Mouse (Mus musculus): ENCODE data around the gene Nkx1-2. TPM values are rescaled to one million over a fixed set of nuclear protein-coding genes. Genes with fewer than 3 reads are reported as not detected.
A peak's percentile ranks its signal among the peaks of the same experiment; 100 is the strongest.

Nkx1-2 gene
- polyA plus RNA-seq, 2 experiments, result 0.01 TPM; not detected in 1

DNA sequence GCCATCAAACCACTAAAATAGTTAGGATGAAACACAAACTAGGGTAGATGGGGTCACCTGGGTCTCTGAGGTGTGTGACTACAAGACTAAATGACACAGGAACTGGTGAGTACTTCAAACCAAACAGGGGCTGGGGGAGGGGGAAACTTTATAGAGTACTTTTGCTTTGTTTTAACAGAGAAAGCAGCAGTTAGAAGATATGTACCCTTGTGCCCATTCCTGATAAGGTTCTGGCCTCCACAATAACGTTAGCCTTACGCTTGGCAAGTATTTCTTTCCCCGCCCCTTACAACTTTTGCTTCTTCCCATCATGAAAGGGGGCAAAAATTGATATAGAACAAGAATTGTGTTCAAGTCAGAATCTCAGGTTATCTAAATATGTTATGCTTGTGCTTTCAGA lies 3.6 kb downstream of the Nkx1-2 start:
- Histone ChIP-seq H3K9me3 (ENCODE audit: control insufficient read depth, low read length) (no peaks in the 10 kb centered on the region), H3K9ac (replicated peaks) (no peak overlapping the region), H3K4me2 (ENCODE audit: low read depth) (peak overlapping the region; percentile 41), H3K4me3 (ENCODE audit: insufficient read depth in 1 of 2, low read depth in 2 of 2, low read length in 2 of 2) (no peak overlapping the region), H3K27me3 (ENCODE audit: control insufficient read depth, insufficient read depth, low read length) (peaks cover 47% of the 10 kb centered on the region), H3K27ac (no peak overlapping the region), H3K4me1 (replicated peaks; ENCODE audit: control insufficient read depth in 2 of 2, insufficient read depth in 2 of 2, low read length in 1 of 2) (peaks cover 3 to 16% of the 10 kb centered on the region in 2 experiments; a peak in 3 of 4 replicates), H3K36me3 (replicated peaks; ENCODE audit: control insufficient read depth, insufficient read depth, low read depth) (no peaks in the 10 kb centered on the region)
- no peak for TF ChIP-seq CTCF (IDR thresholded peaks at IDR 0.05; ENCODE audit: low read depth)
- peak; percentile 83 for TF ChIP-seq EP300 (IDR thresholded peaks at IDR 0.05; ENCODE audit: low read depth)
- ATAC-seq (ENCODE audit: insufficient read depth) (peak; percentile 77), DNase-seq (ENCODE audit: low read depth in 3 of 3, low spot score in 3 of 3) (peak; percentile 30 to 45 (median 42))
- WGBS (ENCODE audit: insufficient replicate concordance), result 17% methylated on average over 3 of the region's 3 CpGs

DNA sequence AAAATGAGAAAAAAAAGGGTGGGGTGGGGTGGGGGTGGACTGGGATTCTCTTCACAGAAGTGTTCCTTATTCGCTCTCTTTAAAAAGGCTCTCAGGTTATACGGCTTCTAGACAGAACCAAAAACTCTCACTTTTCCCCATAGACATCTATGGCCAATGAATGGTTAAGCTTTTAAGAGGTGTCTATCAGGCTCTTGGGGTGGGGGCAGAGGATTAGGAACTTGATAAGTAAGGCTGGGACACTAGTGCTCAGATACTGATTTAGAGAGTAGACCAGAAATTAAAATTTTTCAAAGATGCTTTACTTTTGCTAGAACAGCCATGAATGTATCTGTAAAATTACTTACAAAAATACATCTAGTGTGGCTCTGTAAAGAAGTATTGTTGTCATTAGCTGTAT lies 5.1 kb downstream of the Nkx1-2 start:
- Histone ChIP-seq H3K9ac (replicated peaks) (no peak overlapping the region), H3K36me3 (replicated peaks; ENCODE audit: control insufficient read depth, insufficient read depth, low read depth) (no peaks in the 10 kb centered on the region), H3K4me1 (replicated peaks; ENCODE audit: control insufficient read depth in 2 of 2, insufficient read depth in 2 of 2, low read length in 1 of 2) (peaks cover 3 to 16% of the 10 kb centered on the region in 2 experiments; a peak in 3 of 4 replicates), H3K9me3 (ENCODE audit: control insufficient read depth, low read length) (no peaks in the 10 kb centered on the region), H3K4me2 (ENCODE audit: low read depth) (no peak overlapping the region), H3K4me3 (ENCODE audit: insufficient read depth in 1 of 2, low read depth in 2 of 2, low read length in 2 of 2) (no peak overlapping the region), H3K27ac (no peak overlapping the region), H3K27me3 (ENCODE audit: control insufficient read depth, insufficient read depth, low read length) (peaks cover 33% of the 10 kb centered on the region)
- no peak for ATAC-seq (ENCODE audit: insufficient read depth)
- 74% methylated on average over 2 of the region's 2 CpGs for WGBS (ENCODE audit: insufficient replicate concordance)
- TF ChIP-seq CTCF (IDR thresholded peaks at IDR 0.05; ENCODE audit: low read depth), result no peak
- no peak for TF ChIP-seq EP300 (IDR thresholded peaks at IDR 0.05; ENCODE audit: low read depth)
- no peak for DNase-seq (ENCODE audit: low read depth in 3 of 3, low spot score in 3 of 3)

DNA sequence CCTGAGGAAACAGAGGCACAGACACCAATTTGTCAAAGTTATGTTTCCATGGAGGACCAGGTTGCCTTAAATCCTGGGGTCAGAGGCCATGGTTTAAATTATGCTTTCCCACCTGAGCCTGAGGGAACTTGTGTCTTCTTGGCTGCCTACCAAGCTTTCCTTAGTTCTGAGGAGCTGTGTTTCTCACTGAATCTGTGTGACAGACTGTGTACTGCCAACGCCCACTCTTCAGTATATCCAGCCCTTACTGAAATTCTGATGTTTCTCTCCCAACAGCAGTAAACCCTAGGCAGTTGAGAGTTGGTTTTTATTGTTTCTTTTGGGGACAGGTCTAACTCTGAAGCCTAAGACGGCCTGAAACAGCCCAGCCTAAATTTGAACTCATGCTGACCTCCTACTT lies 5.7 kb downstream of the Nkx1-2 start:
- no peaks in the 10 kb centered on the region for H3K9me3 ChIP-seq (ENCODE audit: control insufficient read depth, low read length)
- DNase-seq (ENCODE audit: low read depth in 3 of 3, low spot score in 3 of 3) (no peak), ATAC-seq (ENCODE audit: insufficient read depth) (no peak)
- peaks cover 3 to 16% of the 10 kb centered on the region in 2 experiments; a peak in 3 of 4 replicates for H3K4me1 ChIP-seq (replicated peaks; ENCODE audit: control insufficient read depth in 2 of 2, insufficient read depth in 2 of 2, low read length in 1 of 2)
- WGBS (ENCODE audit: insufficient replicate concordance), result 62% methylated on average over 2 of the region's 2 CpGs
- H3K27ac ChIP-seq, result no peak overlapping the region
- TF ChIP-seq EP300 (IDR thresholded peaks at IDR 0.05; ENCODE audit: low read depth) (no peak), CTCF (IDR thresholded peaks at IDR 0.05; ENCODE audit: low read depth) (no peak)
- no peak overlapping the region for H3K4me3 ChIP-seq (ENCODE audit: insufficient read depth in 1 of 2, low read depth in 2 of 2, low read length in 2 of 2)
- no peak overlapping the region for H3K4me2 ChIP-seq (ENCODE audit: low read depth)
- no peaks in the 10 kb centered on the region for H3K36me3 ChIP-seq (replicated peaks; ENCODE audit: control insufficient read depth, insufficient read depth, low read depth)
- no peak overlapping the region for H3K9ac ChIP-seq (replicated peaks)
- peaks cover 27% of the 10 kb centered on the region for H3K27me3 ChIP-seq (ENCODE audit: control insufficient read depth, insufficient read depth, low read length)

DNA sequence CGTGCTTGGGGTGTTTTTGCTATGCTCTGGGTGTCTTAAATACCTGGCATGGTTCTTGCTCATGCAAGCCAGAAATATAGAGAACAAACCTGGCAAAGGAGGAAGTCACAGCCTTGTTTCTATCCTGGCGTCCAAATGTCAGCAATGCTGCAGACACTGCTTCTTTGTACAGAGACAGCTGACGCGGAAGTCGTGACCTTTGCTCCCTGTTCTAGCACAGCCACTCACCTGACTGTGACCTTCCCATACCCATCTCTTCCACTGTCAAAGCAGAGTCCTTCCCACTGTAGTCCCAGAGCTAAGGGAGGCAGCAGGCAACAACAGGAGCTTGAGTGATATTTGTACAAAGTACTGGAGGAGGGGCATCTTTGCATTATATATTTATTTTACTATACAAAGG lies 9.8 kb downstream of the Nkx1-2 start:
- ATAC-seq (ENCODE audit: insufficient read depth) (no peak), DNase-seq (ENCODE audit: low read depth in 3 of 3, low spot score in 3 of 3) (no peak)
- no peaks in the 10 kb centered on the region for H3K27me3 ChIP-seq (ENCODE audit: control insufficient read depth, insufficient read depth, low read length)
- H3K9me3 ChIP-seq (ENCODE audit: control insufficient read depth, low read length), result no peaks in the 10 kb centered on the region
- no peak overlapping the region for H3K27ac ChIP-seq
- H3K36me3 ChIP-seq (replicated peaks; ENCODE audit: control insufficient read depth, insufficient read depth, low read depth), result no peaks in the 10 kb centered on the region
- no peak overlapping the region for H3K4me3 ChIP-seq (ENCODE audit: insufficient read depth in 1 of 2, low read depth in 2 of 2, low read length in 2 of 2)
- H3K9ac ChIP-seq (replicated peaks), result no peak overlapping the region
- H3K4me1 ChIP-seq (replicated peaks; ENCODE audit: control insufficient read depth in 2 of 2, insufficient read depth in 2 of 2, low read length in 1 of 2), result no peaks in the 10 kb centered on the region; a peak in 2 of 4 replicates
- H3K4me2 ChIP-seq (ENCODE audit: low read depth), result no peak overlapping the region
- 53% methylated on average over 5 of the region's 5 CpGs for WGBS (ENCODE audit: insufficient replicate concordance)
- TF ChIP-seq CTCF (IDR thresholded peaks at IDR 0.05; ENCODE audit: low read depth) (no peak), EP300 (IDR thresholded peaks at IDR 0.05; ENCODE audit: low read depth) (no peak)

DNA sequence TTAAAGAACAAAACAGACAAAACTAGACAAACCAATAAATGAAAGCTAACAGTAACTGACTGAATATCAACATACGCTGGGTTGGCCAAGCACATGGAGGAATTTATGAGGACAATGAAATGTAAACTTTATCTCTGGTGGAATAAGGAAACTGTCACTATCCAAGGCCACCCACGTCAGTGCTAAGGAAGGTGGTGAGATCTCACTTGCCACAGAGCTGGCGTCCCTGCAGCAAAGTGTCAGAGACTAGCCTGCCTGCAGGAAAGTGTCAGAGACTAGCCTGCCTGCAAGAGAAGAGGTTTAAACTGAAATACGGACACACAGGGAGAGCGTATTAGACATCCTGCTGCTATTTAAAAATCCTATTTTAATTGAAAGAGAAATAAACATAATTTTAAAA lies 12.3 kb downstream of the Nkx1-2 start:
- Histone ChIP-seq H3K36me3 (replicated peaks; ENCODE audit: control insufficient read depth, insufficient read depth, low read depth) (no peaks in the 10 kb centered on the region), H3K27me3 (ENCODE audit: control insufficient read depth, insufficient read depth, low read length) (no peaks in the 10 kb centered on the region), H3K4me1 (replicated peaks; ENCODE audit: control insufficient read depth in 2 of 2, insufficient read depth in 2 of 2, low read length in 1 of 2) (no peaks in the 10 kb centered on the region), H3K9ac (replicated peaks) (no peak overlapping the region), H3K9me3 (ENCODE audit: control insufficient read depth, low read length) (no peaks in the 10 kb centered on the region), H3K4me3 (ENCODE audit: insufficient read depth in 1 of 2, low read depth in 2 of 2, low read length in 2 of 2) (no peak overlapping the region), H3K4me2 (ENCODE audit: low read depth) (no peak overlapping the region), H3K27ac (no peak overlapping the region)
- 57% methylated on average over 5 of the region's 5 CpGs for WGBS (ENCODE audit: insufficient replicate concordance)
- TF ChIP-seq EP300 (IDR thresholded peaks at IDR 0.05; ENCODE audit: low read depth) (no peak), CTCF (IDR thresholded peaks at IDR 0.05; ENCODE audit: low read depth) (no peak)
- DNase-seq (ENCODE audit: low read depth in 3 of 3, low spot score in 3 of 3) (no peak), ATAC-seq (ENCODE audit: insufficient read depth) (no peak)

Measured in liver, embryonic 14.5 days (tissue).